Mouse (Mus musculus) ES-CJ7 (cell line): Measurements from ENCODE around the gene Rplp1.

ENCODE experiments used
- DNase-seq: peaks from one replicate; pipeline ENCODE4 v3.0.0; 2011; ENCODE audit warnings: low read depth, low spot score

The Rplp1 gene

GRCm38 (mm10) chr9:61914203-61914916 lies at the start of gene Rplp1:
TSS of gene Rplp1 (minus strand) at chr9:61914542.
- DNase-seq = peak; percentile 96

DNA sequence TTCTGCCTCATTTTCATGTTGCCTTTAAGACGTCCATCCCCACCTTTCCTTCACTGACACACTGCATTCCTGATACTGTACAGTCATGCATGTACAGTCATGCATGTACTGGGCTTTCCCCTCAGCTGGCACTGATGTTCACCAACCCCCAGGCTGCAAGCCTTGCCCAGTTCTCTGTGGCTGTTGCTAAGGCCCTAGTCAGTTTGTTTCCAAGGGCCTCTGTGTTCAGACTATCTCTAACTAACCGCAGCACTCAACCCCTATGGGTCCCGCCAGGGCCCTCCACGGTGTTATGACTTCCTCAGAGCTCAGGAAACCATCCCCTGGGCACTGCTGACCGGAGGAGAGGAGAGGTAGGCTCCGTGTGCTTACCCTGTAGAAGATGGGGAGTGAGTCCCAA lies 49.0 kb upstream of the Rplp1 start:
- no peak for DNase-seq

- DNase-seq = no peak
Measured at GRCm38 (mm10) chr9:61961181-61961580, 46.8 kb upstream of the Rplp1 start.

DNA sequence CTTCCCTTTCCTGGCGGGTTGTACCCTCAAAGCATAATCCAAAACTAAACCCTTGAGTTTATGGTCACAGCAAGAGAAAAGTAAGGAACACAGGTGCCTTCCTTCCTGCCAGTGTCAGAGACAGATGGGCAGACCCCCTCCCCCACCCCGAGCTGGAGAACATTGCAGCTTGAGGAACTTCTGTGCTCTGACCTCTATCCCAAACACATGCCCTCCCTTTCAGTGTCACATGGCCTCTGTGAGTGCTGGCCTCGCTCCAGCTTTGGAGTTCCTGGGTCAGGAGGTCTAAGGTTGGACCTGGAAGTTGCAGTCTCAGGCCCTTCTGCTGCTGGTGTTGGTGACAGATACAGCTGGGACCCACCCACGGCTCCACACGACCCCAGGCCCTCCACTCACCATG lies 46.4 kb upstream of the Rplp1 start:
- no peak for DNase-seq

DNA sequence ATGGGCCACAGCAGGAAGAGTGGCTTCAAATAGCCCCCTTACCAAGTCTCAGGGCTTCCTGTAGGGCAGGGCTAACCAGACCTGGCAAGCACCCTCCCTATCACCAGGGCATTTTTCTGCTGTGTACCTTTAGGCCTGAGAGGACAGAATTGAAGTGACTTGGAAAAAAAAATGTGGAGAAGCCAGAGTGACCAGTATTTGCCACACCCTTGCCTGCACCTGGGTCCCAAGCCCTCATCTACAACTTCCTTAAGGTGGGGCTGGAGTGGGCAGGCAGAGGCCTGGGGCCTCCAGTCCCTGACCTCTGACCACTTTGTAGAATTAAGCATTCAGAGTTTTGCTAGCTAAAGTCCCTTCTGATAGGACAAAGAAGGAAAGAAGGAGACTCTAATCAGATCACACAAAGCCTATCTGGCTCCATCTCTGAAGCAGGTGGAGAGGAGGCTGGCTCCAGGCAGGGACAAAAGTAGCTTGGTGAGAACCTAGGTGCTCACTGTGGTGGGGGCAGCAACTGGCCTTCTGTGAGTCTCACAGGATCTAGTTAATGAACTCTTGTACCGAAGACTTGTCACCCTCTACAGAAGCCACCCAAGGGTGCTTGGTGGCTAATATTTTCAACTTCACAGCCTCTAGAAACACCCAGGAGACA lies 45.7 kb upstream of the Rplp1 start:
- no peak for DNase-seq

DNA sequence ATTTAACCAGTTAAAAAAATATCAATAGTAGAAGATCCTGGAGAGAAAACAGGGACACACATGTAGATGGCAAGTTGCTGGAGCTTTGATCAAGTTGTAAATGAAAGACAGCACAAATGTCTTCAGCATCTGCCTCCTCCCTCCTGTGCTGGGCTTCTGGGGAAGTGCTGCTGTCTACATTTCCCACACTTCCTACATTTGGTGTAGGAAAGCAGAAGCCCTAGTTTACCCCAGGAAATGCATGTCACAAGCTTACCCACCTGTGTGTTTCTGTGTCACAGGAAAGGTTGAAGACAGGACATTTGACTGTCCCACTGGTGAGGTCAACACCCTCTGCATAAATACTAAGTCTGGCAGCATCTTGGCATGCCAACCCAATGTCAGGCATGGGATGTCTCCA lies 40.4 kb upstream of the Rplp1 start:
- no peak for DNase-seq

- DNase-seq = no peak
Measured at GRCm38 (mm10) chr9:61952241-61952640, 37.9 kb upstream of the Rplp1 start.

- DNase-seq = peak; percentile 90
Measured at GRCm38 (mm10) chr9:61947402-61948346, 33.3 kb upstream of the Rplp1 start.

DNA sequence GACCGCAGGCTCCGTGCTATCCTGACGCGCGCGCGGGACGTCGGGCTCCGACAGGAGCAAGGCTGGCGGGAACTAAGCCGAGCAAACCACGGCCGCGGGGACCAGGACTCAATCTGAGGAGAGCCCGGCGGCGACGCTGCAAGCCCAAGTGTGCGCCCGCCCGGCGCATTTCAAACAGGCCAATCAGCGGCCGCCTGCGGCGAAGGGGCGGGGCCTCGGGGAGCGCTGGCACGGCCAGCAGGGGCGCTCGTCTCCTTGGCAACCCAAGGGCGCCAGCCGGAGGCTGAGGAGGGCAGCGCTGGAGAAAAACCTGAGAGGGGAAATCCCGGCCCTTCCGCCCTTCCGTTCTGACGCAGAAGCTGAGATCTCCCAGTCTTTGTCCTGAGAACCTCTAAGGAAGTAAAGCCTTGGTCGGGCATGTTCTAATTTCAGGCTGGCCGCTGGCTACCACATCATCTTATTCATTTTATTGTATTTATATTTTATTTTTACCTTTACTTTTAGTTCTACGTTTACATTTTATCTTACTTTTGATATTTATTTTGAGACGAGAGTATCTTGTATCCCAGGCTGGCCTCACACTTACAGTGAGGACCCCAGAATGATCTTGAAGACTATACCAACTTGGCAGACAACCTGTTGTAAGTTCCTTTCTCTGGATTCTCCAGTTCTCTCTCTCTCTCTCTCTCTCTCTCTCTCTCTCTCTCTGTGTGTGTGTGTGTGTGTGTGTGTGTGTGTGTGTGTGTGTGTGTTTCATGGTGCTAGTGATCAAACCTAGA lies 32.5 kb upstream of the Rplp1 start, which contains the start of gene Kif23:
Gene Kif23, minus strand, starts transcription at position 152 of the 779 bp plus-strand sequence.
- DNase-seq = peak; percentile 95

- peak; percentile 85 for DNase-seq
Measured at GRCm38 (mm10) chr9:61945973-61946611, 31.8 kb upstream of the Rplp1 start.

GRCm38 (mm10) chr9:61941054-61941453 lies 26.7 kb upstream of the Rplp1 start:
- DNase-seq = no peak

GRCm38 (mm10) chr9:61933333-61933732 lies 19.0 kb upstream of the Rplp1 start:
- no peak for DNase-seq

- DNase-seq = no peak
Measured at GRCm38 (mm10) chr9:61932009-61932408, 17.7 kb upstream of the Rplp1 start.

- no peak for DNase-seq
Measured at GRCm38 (mm10) chr9:61925086-61925660, 10.8 kb upstream of the Rplp1 start.

GRCm38 (mm10) chr9:61920331-61920730 lies 6.0 kb upstream of the Rplp1 start:
- DNase-seq = no peak

- no peak for DNase-seq
Measured at GRCm38 (mm10) chr9:61919464-61919863, 5.1 kb upstream of the Rplp1 start.

GRCm38 (mm10) chr9:61917436-61917835 lies 3.1 kb upstream of the Rplp1 start:
- DNase-seq = no peak

- DNase-seq = no peak
Measured at GRCm38 (mm10) chr9:61916986-61917385, 2.6 kb upstream of the Rplp1 start.

DNA sequence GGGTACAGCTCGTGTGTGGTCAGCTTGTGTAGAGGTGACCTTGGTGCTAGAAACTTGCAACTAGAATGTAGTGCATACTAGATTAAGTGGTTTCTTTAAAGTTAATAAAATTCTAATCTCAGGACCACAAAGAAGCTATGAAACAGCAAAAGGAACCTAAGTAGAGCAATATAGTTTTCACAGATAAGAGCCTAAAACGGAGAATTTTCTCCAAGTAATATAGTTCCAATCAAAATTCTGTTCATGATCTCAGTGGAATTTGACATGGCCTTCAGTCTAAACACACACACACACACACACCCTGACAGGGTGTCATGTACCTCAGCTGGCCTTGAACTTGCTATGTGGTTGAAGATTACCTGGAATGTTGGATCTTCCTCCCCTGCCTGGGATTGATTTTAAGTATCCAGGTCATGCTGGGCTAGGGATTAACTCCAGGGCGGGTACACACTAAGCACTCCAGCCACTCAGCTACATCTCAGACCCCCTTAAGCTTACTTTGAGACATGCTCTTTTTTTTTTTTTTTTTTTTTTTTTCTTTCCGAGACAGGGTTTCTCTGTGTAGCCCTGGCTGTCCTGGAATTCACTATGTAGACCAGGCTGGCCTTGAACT lies 1.2 kb upstream of the Rplp1 start:
- DNase-seq = peak; percentile 32

DNA sequence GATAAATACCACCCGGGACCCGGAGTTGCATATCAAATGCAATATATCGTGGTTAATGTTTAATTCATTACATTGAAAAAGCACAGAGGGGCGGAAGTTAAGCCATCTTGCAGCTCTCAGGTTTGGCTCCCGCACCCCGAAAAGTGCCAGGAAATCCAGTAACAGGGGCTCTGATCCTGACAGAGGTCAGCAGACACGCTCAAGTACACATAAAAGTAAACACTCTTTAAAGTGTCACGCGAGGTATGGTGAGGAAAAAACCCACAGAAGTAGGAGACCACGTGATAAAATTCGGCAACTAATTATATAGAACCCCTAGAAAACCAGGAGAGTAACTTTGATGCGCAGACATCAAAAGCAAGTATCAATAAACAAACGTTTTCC lies 567 bp upstream of the Rplp1 start:
- no peak for DNase-seq
